Mouse (Mus musculus): ENCODE measurements around the gene Macf1.

Macf1 gene

GRCm38 (mm10) chr4:123411006-123411731 lies 273.0 kb downstream of the Macf1 start:
- DNase-seq (ENCODE audit: low spot score in 2 of 2) = peak; percentile 49 to 59

GRCm38 (mm10) chr4:123409752-123410151 lies 274.4 kb downstream of the Macf1 start:
- peak; percentile 35 to 36 for DNase-seq (ENCODE audit: low spot score in 2 of 2)

GRCm38 (mm10) chr4:123409034-123409692 lies 275.0 kb downstream of the Macf1 start:
- DNase-seq (ENCODE audit: low spot score in 2 of 2) = peak; percentile 38 to 50

GRCm38 (mm10) chr4:123407792-123408191 lies 276.4 kb downstream of the Macf1 start:
- DNase-seq (ENCODE audit: low spot score in 2 of 2) = no peak

- no peak for DNase-seq (ENCODE audit: low spot score in 2 of 2)
Observed at GRCm38 (mm10) chr4:123404056-123404455, 280.1 kb downstream of the Macf1 start.

GRCm38 (mm10) chr4:123402244-123402643 lies 281.9 kb downstream of the Macf1 start:
- no peak for DNase-seq (ENCODE audit: low spot score in 2 of 2)

GRCm38 (mm10) chr4:123401265-123401664 lies 282.9 kb downstream of the Macf1 start:
- DNase-seq (ENCODE audit: low spot score in 2 of 2) = peak in 1 of 2 experiments; percentile 59

- DNase-seq (ENCODE audit: low spot score in 2 of 2) = no peak
Observed at GRCm38 (mm10) chr4:123397643-123398434, 286.3 kb downstream of the Macf1 start.

GRCm38 (mm10) chr4:123397049-123397448 lies 287.1 kb downstream of the Macf1 start:
- DNase-seq (ENCODE audit: low spot score in 2 of 2) = no peak

GRCm38 (mm10) chr4:123395435-123396000 lies 288.6 kb downstream of the Macf1 start:
- DNase-seq (ENCODE audit: low spot score in 2 of 2) = no peak

- DNase-seq (ENCODE audit: low spot score in 2 of 2) = no peak
Observed at GRCm38 (mm10) chr4:123394878-123395277, 289.3 kb downstream of the Macf1 start.

GRCm38 (mm10) chr4:123394269-123394668 lies 289.9 kb downstream of the Macf1 start:
- DNase-seq (ENCODE audit: low spot score in 2 of 2) = no peak

GRCm38 (mm10) chr4:123393004-123393403 lies 291.2 kb downstream of the Macf1 start:
- no peak for DNase-seq (ENCODE audit: low spot score in 2 of 2)

GRCm38 (mm10) chr4:123392187-123392586 lies 292.0 kb downstream of the Macf1 start:
- DNase-seq (ENCODE audit: low spot score in 2 of 2) = no peak

- no peak for DNase-seq (ENCODE audit: low spot score in 2 of 2)
Observed at GRCm38 (mm10) chr4:123385028-123385427, 299.1 kb downstream of the Macf1 start.

- peak; percentile 60 to 74 for DNase-seq (ENCODE audit: low spot score in 2 of 2)
Observed at GRCm38 (mm10) chr4:123383173-123383572, 301.0 kb downstream of the Macf1 start.

GRCm38 (mm10) chr4:123382051-123382450 lies 302.1 kb downstream of the Macf1 start:
- no peak for DNase-seq (ENCODE audit: low spot score in 2 of 2)

- DNase-seq (ENCODE audit: low spot score in 2 of 2) = no peak
Observed at GRCm38 (mm10) chr4:123381598-123381997, 302.6 kb downstream of the Macf1 start.

GRCm38 (mm10) chr4:123376031-123376430 lies 308.1 kb downstream of the Macf1 start:
- DNase-seq (ENCODE audit: low spot score in 2 of 2) = no peak

- no peak for DNase-seq (ENCODE audit: low spot score in 2 of 2)
Observed at GRCm38 (mm10) chr4:123374316-123375008, 309.7 kb downstream of the Macf1 start.

- no peak for DNase-seq (ENCODE audit: low spot score in 2 of 2)
Observed at GRCm38 (mm10) chr4:123363555-123363954, 320.6 kb downstream of the Macf1 start.
